Mouse (Mus musculus) megakaryocyte-erythroid progenitor cell, adult 5 weeks (primary cell): Measurements from ENCODE around the gene Pirt. TPM values are rescaled to one million over a fixed set of nuclear protein-coding genes. Genes with fewer than 3 reads are reported as not detected.

Experiments used
- polyA plus RNA-seq: library from polyadenylated mRNA; stranded (reverse); fragments of >175 nt; gene quantifications from 2 replicates; pipeline ENCODE4 v1.2.3, GENCODE M21; 2012

The Pirt gene
- polyA plus RNA-seq, result 0.01 TPM in 1 of 2 replicates, not detected in the other

DNA sequence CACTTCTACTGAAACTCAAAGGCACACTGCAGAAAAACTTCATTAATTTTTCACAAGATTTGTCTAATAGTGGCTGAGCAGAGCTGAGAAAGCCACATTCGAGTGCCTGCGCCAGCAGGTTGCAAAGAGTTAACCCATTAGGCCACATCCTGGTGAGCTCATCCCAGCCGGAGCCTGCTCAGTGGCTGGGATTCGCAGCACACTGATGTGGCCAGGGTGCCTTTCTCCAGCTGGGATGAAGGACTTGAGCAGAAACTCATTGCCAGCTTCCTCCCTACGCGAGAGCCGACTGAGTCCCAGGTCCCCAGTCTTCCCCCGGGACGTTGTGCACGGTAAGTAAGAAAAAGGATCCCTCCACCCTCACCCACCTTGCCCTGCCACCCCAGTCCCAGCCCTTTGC, at the start of gene Pirt:
Gene Pirt (plus strand): TSS at position 171 of the 400 bp plus-strand sequence.

DNA sequence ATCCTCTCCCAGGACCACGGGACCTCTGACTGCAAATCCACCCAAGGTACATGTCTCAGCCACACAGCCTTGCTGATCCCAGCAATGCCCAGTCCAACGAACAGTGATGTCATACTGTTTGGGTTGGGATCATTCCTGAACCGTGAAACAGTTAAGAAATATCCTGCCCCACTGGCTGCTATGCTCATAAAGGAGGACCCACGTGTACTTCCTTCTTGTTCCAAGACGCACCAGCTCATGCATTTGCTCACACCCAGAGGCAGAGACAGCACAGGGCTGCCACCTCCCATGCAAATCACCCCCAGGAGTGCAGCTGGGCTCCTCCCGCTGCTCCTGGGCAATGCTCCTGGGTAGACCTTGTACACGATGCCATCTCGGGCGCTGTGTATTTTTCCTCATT, 44.5 kb downstream of the Pirt start, which contains the start of gene Tmem238l:
Gene Tmem238l (plus strand): TSS at position 336 of the 400 bp plus-strand sequence.

Other genes with a start within 250 kb of the Pirt start
- not detected in 2 replicates for gene Tmem238l, start 44.7 kb downstream of the Pirt start, polyA plus RNA-seq
- 0.08 and 0.29 TPM in 2 replicates for gene Tmem220, start 113.2 kb downstream of the Pirt start, polyA plus RNA-seq
- 1.5 and 1.6 TPM in 2 replicates for gene Adprm, start 140.6 kb downstream of the Pirt start, polyA plus RNA-seq
- gene Sco1, start 140.7 kb downstream of the Pirt start, polyA plus RNA-seq, result 3.3 and 4.5 TPM in 2 replicates
- not detected in 2 replicates for gene Myh3, start 166.3 kb downstream of the Pirt start, polyA plus RNA-seq